Mouse (Mus musculus) forebrain, postnatal 0 days (tissue): ENCODE measurements around the gene Vwc2. TPM values are rescaled to one million over a fixed set of nuclear protein-coding genes. Genes with fewer than 3 reads are reported as not detected.

Source experiments
- ATAC-seq: fragments of 200-750 bp; cut with Nextera tagmentation; 2 replicates; pipeline ENCODE4 v1.8.0; 2017; ENCODE audit warnings: mild to moderate bottlenecking, moderate library complexity
- DNase-seq: peaks from one replicate; pipeline ENCODE4 v3.0.0-alpha.2; 2015
- H3K27ac ChIP-seq: fragments of 300-500 bp; sonication (generic); 2 replicates; pipeline ENCODE4 v1.5.1; 2014; ENCODE audit warnings: low read depth, mild to moderate bottlenecking, antibody characterized with exemption, low read length, moderate library complexity, mixed read lengths
- H3K27me3 ChIP-seq: fragments of 300-500 bp; sonication (generic); 2 replicates; pipeline ENCODE4 v1.6.1; 2014; ENCODE audit warnings: mild to moderate bottlenecking, low read length, mixed read lengths; ENCODE audit not compliant: insufficient read depth
- H3K36me3 ChIP-seq: fragments of 300-500 bp; sonication (generic); 2 replicates; pipeline ENCODE4 v1.6.1; 2014; ENCODE audit warnings: mild to moderate bottlenecking, moderate library complexity; ENCODE audit not compliant: insufficient read depth
- H3K4me1 ChIP-seq: fragments of 300-500 bp; sonication (generic); 2 replicates; pipeline ENCODE4 v1.6.1; 2014; ENCODE audit warnings: antibody characterized with exemption; ENCODE audit not compliant: insufficient read depth
- H3K4me2 ChIP-seq: fragments of 300-500 bp; sonication (generic); 2 replicates; pipeline ENCODE4 v1.6.1; 2014; ENCODE audit warnings: low read depth, mild to moderate bottlenecking, moderate library complexity
- H3K4me3 ChIP-seq: fragments of 300-500 bp; sonication (generic); 2 replicates; pipeline ENCODE4 v1.5.1; 2014; ENCODE audit warnings: low read depth, low read length, mixed read lengths
- H3K9ac ChIP-seq: fragments of 300-500 bp; sonication (generic); 2 replicates; pipeline ENCODE4 v1.6.1; 2014; ENCODE audit warnings: mild to moderate bottlenecking
- H3K9me3 ChIP-seq: fragments of 300-500 bp; sonication (generic); 2 replicates; pipeline ENCODE4 v1.6.1; 2016; ENCODE audit warnings: low read length
- CTCF ChIP-seq: sonication (generic); IDR thresholded peaks from 2 replicates; pipeline ENCODE4 v1.5.1; 2016; ENCODE audit warnings: antibody characterized with exemption, control low read depth, low read depth
- WGBS: fragments of 180-500 bp; shearing (Covaris S2); extraction: QIAGEN DNeasy Blood & Tissue Kit; methylation state at CpG from one replicate; pipeline ENCODE4 v1.1.7; 2014; 5-methylcytosine and 5-hydroxymethylcytosine counted together
- polyA plus RNA-seq: library from polyadenylated mRNA; unstranded; fragments of >200 nt; fragmentation: Nextera tagmentation; extraction: Ambion mirVana; gene quantifications from 2 replicates; pipeline ENCODE4 v1.2.1, GENCODE M21; 2015
- total RNA-seq: library from RNA; depleted of rRNA; stranded (reverse); fragments of >200 nt; gene quantifications from 2 replicates; pipeline ENCODE4 v1.2.3, GENCODE M21; 2014; rRNA removed

The Vwc2 gene
- total RNA-seq (13.6 and 14.5 TPM in 2 replicates), polyA plus RNA-seq (7.3 and 8.2 TPM in 2 replicates)

GRCm38 (mm10) chr11:11113576-11114233 is at the start of gene Vwc2:
TSS of gene Vwc2 (plus strand) at chr11:11114223.
- Histone ChIP-seq H3K27me3 (peaks cover 27% of the 10 kb centered on the region), H3K4me3 (peak within 1 kb of the TSS; percentile 59), H3K27ac (no peak within 1 kb of the TSS), H3K9me3 (no peaks in the 10 kb centered on the region), H3K9ac (peak within 1 kb of the TSS; percentile 63), H3K4me2 (peak within 1 kb of the TSS; percentile 97), H3K36me3 (no peaks in the 10 kb centered on the region), H3K4me1 (peaks cover 5% of the 10 kb centered on the region; the same call in 1 of the 2 replicates)
- ATAC-seq, result peak; percentile 79
- TF ChIP-seq CTCF, result 0 out of 2 replicates have a peak, but pooled peaks have one; percentile 8
- 2% methylated on average over 28 of the region's 28 CpGs for WGBS
- DNase-seq, result peak; percentile 60

- H3K9ac ChIP-seq, result no peak overlapping the region
- no peaks in the 10 kb centered on the region for H3K4me1 ChIP-seq
- H3K27me3 ChIP-seq, result no peaks in the 10 kb centered on the region
- no peak for TF ChIP-seq CTCF
- H3K9me3 ChIP-seq, result no peaks in the 10 kb centered on the region
- no peak overlapping the region for H3K4me2 ChIP-seq
- WGBS, result 8% methylated on average over 1 of the region's 1 CpGs
- H3K36me3 ChIP-seq, result no peaks in the 10 kb centered on the region
- ATAC-seq (no peak), DNase-seq (no peak)
- H3K27ac ChIP-seq, result no peak overlapping the region
- no peak overlapping the region for H3K4me3 ChIP-seq
Measured at GRCm38 (mm10) chr11:11088162-11088756, 25.8 kb upstream of the Vwc2 start.

- ATAC-seq (no peak), DNase-seq (no peak)
- Histone ChIP-seq H3K9me3 (no peaks in the 10 kb centered on the region), H3K36me3 (no peaks in the 10 kb centered on the region), H3K27me3 (no peaks in the 10 kb centered on the region), H3K4me1 (no peaks in the 10 kb centered on the region), H3K9ac (no peak overlapping the region), H3K27ac (no peak overlapping the region), H3K4me2 (no peak overlapping the region), H3K4me3 (no peak overlapping the region)
- 97% methylated on average over 1 of the region's 1 CpGs for WGBS
- TF ChIP-seq CTCF, result no peak
Measured at GRCm38 (mm10) chr11:11097606-11098005, 16.4 kb upstream of the Vwc2 start.

GRCm38 (mm10) chr11:11098282-11098681 is 15.7 kb upstream of the Vwc2 start:
- Histone ChIP-seq H3K4me2 (no peak overlapping the region), H3K9me3 (no peaks in the 10 kb centered on the region), H3K9ac (no peak overlapping the region), H3K4me3 (no peak overlapping the region), H3K27me3 (no peaks in the 10 kb centered on the region), H3K4me1 (no peaks in the 10 kb centered on the region), H3K36me3 (no peaks in the 10 kb centered on the region), H3K27ac (no peak overlapping the region)
- DNase-seq (no peak), ATAC-seq (no peak)
- TF ChIP-seq CTCF, result no peak
- WGBS, result 61% methylated on average over 4 of the region's 4 CpGs

- Histone ChIP-seq H3K9ac (no peak overlapping the region), H3K36me3 (no peaks in the 10 kb centered on the region), H3K4me1 (no peaks in the 10 kb centered on the region), H3K27me3 (no peaks in the 10 kb centered on the region), H3K4me2 (no peak overlapping the region), H3K4me3 (no peak overlapping the region), H3K27ac (no peak overlapping the region), H3K9me3 (no peaks in the 10 kb centered on the region)
- 91% methylated on average over 5 of the region's 5 CpGs for WGBS
- no peak for TF ChIP-seq CTCF
- no peak for DNase-seq
- ATAC-seq, result no peak
Measured at GRCm38 (mm10) chr11:11099011-11099410, 15.0 kb upstream of the Vwc2 start.

GRCm38 (mm10) chr11:11102182-11102581 is 11.8 kb upstream of the Vwc2 start:
- TF ChIP-seq CTCF, result no peak
- H3K36me3 ChIP-seq, result no peaks in the 10 kb centered on the region
- H3K9me3 ChIP-seq, result no peaks in the 10 kb centered on the region
- H3K27me3 ChIP-seq, result no peaks in the 10 kb centered on the region
- H3K4me2 ChIP-seq, result no peak overlapping the region
- H3K4me3 ChIP-seq, result no peak overlapping the region
- H3K9ac ChIP-seq, result no peak overlapping the region
- no peak overlapping the region for H3K27ac ChIP-seq
- WGBS, result 24% methylated on average over 1 of the region's 1 CpGs
- DNase-seq, result no peak
- peak; percentile 45; the same call in 1 of the 2 replicates for ATAC-seq
- H3K4me1 ChIP-seq, result no peaks in the 10 kb centered on the region

GRCm38 (mm10) chr11:11102620-11103019 is 11.4 kb upstream of the Vwc2 start:
- H3K36me3 ChIP-seq, result no peaks in the 10 kb centered on the region
- H3K9me3 ChIP-seq, result no peaks in the 10 kb centered on the region
- no peaks in the 10 kb centered on the region for H3K27me3 ChIP-seq
- H3K4me2 ChIP-seq, result no peak overlapping the region
- ATAC-seq, result peak; percentile 25; the same call in 1 of the 2 replicates
- H3K4me1 ChIP-seq, result no peaks in the 10 kb centered on the region
- TF ChIP-seq CTCF, result no peak
- no peak for DNase-seq
- H3K27ac ChIP-seq, result no peak overlapping the region
- no peak overlapping the region for H3K9ac ChIP-seq
- 14% methylated on average over 1 of the region's 1 CpGs for WGBS
- H3K4me3 ChIP-seq, result no peak overlapping the region
